Mouse (Mus musculus) forebrain, embryonic 12.5 days (tissue): ENCODE results near the gene Hist1h2ah. TPM values are rescaled to one million over a fixed set of nuclear protein-coding genes. Genes with fewer than 3 reads are reported as not detected.
A peak's percentile ranks its signal among the peaks of the same experiment; 100 is the strongest.

ENCODE experiments used
- ATAC-seq: fragments of 200-750 bp; cut with Nextera tagmentation; 2 replicates; pipeline ENCODE4 v1.8.0; 2017; ENCODE audit warnings: moderate TSS enrichment; ENCODE audit not compliant: low FRiP score
- H3K27ac ChIP-seq: fragments of 300-500 bp; sonication (generic); 2 replicates; pipeline ENCODE4 v1.5.1; 2016; ENCODE audit warnings: mild to moderate bottlenecking
- H3K27me3 ChIP-seq: fragments of 300-500 bp; sonication (generic); 2 replicates; pipeline ENCODE4 v1.6.1; 2016; ENCODE audit warnings: mild to moderate bottlenecking
- H3K36me3 ChIP-seq: fragments of 300-500 bp; sonication (generic); replicated peaks from 2 replicates; pipeline ENCODE4 v1.6.1; 2016; ENCODE audit warnings: mild to moderate bottlenecking
- H3K4me1 ChIP-seq: fragments of 300-500 bp; sonication (generic); 2 replicates; pipeline ENCODE4 v1.6.1; 2016
- H3K4me2 ChIP-seq: fragments of 300-500 bp; sonication (generic); 2 replicates; pipeline ENCODE4 v1.6.1; 2016; ENCODE audit warnings: mild to moderate bottlenecking, moderate library complexity
- H3K4me3 ChIP-seq: fragments of 300-500 bp; sonication (generic); replicated peaks from 2 replicates; pipeline ENCODE4 v1.5.1; 2016; ENCODE audit warnings: mild to moderate bottlenecking
- H3K9ac ChIP-seq: fragments of 300-500 bp; sonication (generic); 2 replicates; pipeline ENCODE4 v1.6.1; 2016; ENCODE audit warnings: mild to moderate bottlenecking
- H3K9me3 ChIP-seq: fragments of 300-500 bp; sonication (generic); 2 replicates; pipeline ENCODE4 v1.6.1; 2016
- WGBS: fragments of 180-500 bp; shearing (Covaris S2); methylation state at CpG from one replicate; pipeline ENCODE4 v1.1.7; 2016; 5-methylcytosine and 5-hydroxymethylcytosine counted together
- polyA plus RNA-seq: library from polyadenylated mRNA; unstranded; fragments of >200 nt; fragmentation: Nextera tagmentation; extraction: Ambion mirVana; gene quantifications from 2 replicates; pipeline ENCODE4 v1.2.1, GENCODE M21; 2016

Gene Hist1h2ah
- polyA plus RNA-seq, 1 experiment from 2014 or later = 22.0 TPM

DNA sequence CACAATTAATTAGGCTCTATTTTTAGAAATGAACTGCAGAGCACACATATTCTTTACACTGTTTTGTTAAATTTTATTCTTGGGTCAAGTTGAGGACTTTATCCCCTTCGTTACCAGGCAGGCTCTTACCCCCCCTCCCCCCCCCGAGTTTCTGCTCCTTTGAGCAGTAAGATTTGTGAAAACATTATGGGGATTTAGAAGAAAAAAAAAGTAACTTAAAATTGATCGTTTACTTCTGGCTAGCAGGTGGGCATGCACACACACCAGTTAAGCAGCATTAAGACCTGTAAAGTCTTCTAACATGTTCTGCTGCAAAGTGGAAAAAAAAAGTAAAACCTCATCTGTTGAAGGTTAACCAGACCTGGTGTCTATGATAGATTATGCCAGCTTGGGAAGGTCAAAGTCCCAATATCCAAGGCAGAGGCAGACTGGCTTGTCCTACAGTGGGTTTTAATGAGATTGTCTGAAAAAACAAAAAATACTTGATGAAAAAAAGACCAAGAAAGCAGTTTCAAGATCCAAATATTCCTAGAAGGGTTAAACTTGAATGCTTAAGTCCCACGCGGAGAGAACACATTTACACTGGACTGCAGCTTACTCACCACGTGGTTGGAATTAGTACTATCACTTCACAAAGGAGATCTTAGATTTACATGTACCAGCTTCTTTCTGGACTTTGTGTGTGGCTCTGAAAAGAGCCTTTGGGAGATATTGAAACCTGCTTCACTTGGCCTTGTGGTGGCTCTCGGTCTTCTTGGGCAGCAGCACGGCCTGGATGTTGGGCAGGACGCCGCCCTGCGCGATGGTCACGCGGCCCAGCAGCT is 713 bp downstream of the Hist1h2ah start:
- peak overlapping the region; percentile 92 for H3K27ac ChIP-seq
- peak overlapping the region; percentile 67 for H3K4me2 ChIP-seq
- H3K27me3 ChIP-seq = no peaks in the 10 kb centered on the region
- peaks cover 24% of the 10 kb centered on the region for H3K4me1 ChIP-seq
- no peaks in the 10 kb centered on the region for H3K9me3 ChIP-seq
- no peaks in the 10 kb centered on the region for H3K36me3 ChIP-seq
- WGBS = under 1% methylated on average over 14 of the region's 14 CpGs
- peak overlapping the region; percentile 43 for H3K4me3 ChIP-seq
- peak overlapping the region; percentile 68 for H3K9ac ChIP-seq
- ATAC-seq = no peak; the same call in none of the 2 replicates

DNA sequence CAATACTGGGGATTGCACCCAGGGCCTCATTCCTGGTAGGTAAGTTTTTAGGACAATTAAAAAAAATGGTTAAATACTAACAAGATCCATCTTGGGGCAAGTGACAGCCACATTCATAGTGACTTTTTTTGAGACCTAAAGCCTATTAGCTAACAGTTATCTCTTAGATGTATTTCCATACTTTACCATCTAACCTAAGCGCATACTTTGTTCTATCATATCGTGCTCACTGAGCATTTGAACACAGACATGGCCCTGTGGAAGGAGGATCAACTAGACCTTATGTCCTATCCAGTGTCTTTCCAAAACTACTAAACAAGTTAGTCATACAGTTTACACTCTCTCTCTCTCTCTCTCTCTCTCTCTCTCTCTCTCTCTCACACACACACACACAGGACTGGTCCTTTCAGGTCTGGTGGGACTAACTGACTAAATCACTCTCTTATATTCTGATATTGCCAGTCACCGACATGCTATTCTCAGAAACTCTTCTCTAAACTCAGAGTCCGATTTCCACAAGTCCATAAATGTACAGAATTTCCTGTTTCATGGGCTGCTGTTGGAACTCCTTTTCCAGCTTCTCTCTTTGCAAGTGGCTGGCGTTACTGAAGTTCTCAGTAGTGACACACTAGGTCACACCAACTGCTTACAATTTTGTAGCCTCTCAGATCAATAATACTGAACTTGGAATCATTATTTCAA is 1.5 kb downstream of the Hist1h2ah start:
- ATAC-seq = no peak
- Histone ChIP-seq H3K4me3 (peak overlapping the region; percentile 43), H3K27me3 (no peaks in the 10 kb centered on the region), H3K9me3 (no peaks in the 10 kb centered on the region), H3K9ac (peak overlapping the region; percentile 68), H3K4me1 (peaks cover 24% of the 10 kb centered on the region), H3K4me2 (peak overlapping the region; percentile 67), H3K27ac (peak overlapping the region; percentile 92), H3K36me3 (no peaks in the 10 kb centered on the region)
- WGBS = 55% methylated on average over 5 of the region's 5 CpGs

DNA sequence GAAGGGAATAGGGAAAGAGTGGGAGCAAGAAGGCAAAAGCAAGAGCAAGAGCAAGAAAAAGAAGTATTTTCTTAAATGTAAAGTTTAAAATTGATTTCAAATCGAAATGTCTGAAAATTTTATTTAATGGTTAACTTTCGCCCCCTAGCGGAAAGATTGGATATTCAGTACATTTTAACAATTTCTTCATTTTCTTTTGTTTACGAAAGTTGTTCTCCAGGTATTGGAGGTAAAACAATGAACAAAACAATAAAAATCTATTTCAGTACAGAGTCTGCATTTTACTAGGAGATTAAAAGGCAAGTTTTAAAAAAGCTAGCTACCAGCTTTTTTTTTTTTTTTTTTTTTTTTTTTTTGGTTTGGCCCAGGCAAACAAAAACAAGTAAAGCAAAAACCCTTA is 4.9 kb downstream of the Hist1h2ah start:
- H3K36me3 ChIP-seq = no peaks in the 10 kb centered on the region
- H3K4me2 ChIP-seq = no peak overlapping the region
- H3K27ac ChIP-seq = no peak overlapping the region
- ATAC-seq = no peak
- H3K9ac ChIP-seq = no peak overlapping the region
- H3K27me3 ChIP-seq = no peaks in the 10 kb centered on the region
- no peaks in the 10 kb centered on the region for H3K9me3 ChIP-seq
- peaks cover 21% of the 10 kb centered on the region for H3K4me1 ChIP-seq
- H3K4me3 ChIP-seq = no peak overlapping the region
- WGBS = 15% methylated on average over 4 of the region's 4 CpGs

DNA sequence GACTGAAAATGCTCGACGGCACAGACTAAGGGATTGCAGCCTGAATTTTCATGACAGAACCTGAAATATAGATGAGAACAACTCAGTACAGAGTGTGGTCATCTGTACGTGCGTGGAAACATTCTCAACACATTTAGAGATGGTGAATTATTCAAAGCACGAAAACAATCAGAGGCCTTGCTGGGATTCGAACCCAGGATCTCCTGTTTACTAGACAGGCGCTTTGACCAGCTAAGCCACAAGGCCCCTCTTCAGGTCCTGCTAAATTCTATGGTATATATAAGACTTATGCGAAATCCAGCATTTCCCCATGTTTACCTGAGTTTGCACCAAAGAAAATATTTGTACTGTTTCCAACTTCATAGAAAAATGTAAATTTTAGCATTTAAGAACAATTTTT is 5.4 kb downstream of the Hist1h2ah start:
- no peak overlapping the region for H3K4me3 ChIP-seq
- H3K4me2 ChIP-seq = 0 out of 2 replicates have a peak overlapping the region, but pooled peaks have one; percentile 53
- no peaks in the 10 kb centered on the region for H3K9me3 ChIP-seq
- no peak overlapping the region for H3K27ac ChIP-seq
- peaks cover 20% of the 10 kb centered on the region for H3K4me1 ChIP-seq
- no peaks in the 10 kb centered on the region for H3K36me3 ChIP-seq
- 24% methylated on average over 8 of the region's 8 CpGs for WGBS
- H3K9ac ChIP-seq = no peak overlapping the region
- no peaks in the 10 kb centered on the region for H3K27me3 ChIP-seq
- ATAC-seq = no peak

DNA sequence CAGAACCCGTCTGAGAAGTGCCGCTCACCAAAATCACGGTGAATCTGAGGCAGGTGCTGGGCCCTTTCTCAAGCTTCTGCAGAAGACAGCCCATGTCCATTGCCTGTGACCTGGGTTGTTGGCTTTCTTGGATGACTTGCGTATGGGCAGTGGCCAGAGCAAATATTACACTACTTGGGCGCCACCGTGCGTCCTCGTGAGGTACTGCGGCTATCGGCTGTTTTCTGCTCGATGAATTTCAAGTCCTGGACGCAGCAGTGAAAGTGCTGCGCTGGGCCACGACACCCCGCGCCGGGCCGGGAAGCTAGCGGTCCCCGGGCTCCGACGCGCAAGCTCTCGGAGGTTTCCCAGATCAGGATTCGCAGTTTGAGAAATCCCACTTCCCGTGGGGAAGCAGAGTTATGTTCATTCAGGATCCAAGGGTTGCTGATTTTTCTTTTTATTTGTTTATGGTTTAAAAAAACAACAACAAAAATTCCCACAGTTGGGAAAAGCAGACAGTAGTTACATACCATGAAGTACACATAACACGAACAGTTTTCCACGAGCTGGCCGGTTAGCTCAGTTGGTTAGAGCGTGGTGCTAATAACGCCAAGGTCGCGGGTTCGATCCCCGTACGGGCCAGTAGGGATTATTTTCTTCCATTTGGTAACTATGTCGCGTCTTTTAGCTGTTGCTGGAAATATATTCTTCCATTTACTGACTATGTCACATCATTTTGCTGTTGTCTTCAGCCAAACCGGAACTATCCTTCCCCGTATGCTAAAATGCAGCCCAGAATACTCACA is 6.5 kb downstream of the Hist1h2ah start:
- WGBS = under 1% methylated on average over 40 of the region's 40 CpGs
- H3K9ac ChIP-seq = peak overlapping the region; percentile 68
- peak; percentile 67 for ATAC-seq
- peak overlapping the region; percentile 50 for H3K4me3 ChIP-seq
- H3K4me1 ChIP-seq = peaks cover 12% of the 10 kb centered on the region
- H3K27me3 ChIP-seq = no peaks in the 10 kb centered on the region
- H3K4me2 ChIP-seq = peak overlapping the region; percentile 53
- peak overlapping the region; percentile 83 for H3K27ac ChIP-seq
- H3K9me3 ChIP-seq = no peaks in the 10 kb centered on the region
- H3K36me3 ChIP-seq = no peaks in the 10 kb centered on the region

DNA sequence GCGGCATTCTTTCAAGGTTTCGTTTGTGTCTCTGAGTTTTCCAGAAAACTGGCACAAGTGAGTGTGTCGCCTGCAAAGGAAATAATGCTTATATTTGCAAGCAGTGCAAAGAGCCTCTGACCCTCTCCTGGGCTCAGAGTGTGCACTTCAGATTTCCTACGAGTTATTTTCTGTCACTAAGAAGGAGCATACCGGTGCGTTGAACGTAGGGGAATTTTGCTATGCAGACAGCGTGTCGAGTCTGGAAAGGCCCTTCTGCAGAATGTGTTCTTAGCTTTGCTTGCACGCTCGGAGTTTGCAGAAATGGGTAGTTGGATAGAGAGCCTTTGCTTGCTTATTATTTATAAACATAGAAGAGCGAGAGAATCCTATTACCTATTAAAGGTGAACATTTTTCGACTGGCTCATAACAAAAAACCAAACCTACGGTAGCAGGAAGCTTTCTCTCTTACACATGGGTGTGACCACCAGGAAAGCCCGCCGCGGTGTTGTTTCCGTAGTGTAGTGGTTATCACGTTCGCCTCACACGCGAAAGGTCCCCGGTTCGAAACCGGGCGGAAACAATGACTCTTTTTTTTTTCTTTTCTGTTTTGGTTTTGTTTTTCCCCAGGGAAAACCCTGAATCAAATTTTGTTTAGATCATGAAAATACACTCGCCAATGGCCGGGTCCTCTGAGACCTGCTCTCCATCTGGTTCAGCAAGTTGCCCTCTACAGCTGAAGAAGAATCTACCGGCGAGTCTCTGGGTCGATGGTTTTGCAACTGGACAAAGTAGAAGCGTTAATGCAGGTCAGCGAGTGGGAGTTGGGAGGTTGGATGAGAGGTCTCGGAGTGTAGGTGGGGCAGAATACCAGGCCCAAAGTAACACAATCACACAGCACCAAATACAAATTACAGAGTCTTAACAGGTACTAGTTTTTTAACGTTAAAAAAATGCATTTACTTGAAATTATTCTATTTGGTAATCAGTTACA is 9.0 kb downstream of the Hist1h2ah start:
- H3K4me2 ChIP-seq = peak overlapping the region; percentile 59
- no peaks in the 10 kb centered on the region for H3K27me3 ChIP-seq
- peak overlapping the region; percentile 47 for H3K4me3 ChIP-seq
- peak overlapping the region; percentile 50; the same call in 1 of the 2 replicates for H3K27ac ChIP-seq
- WGBS = under 1% methylated on average over 35 of the region's 35 CpGs
- H3K36me3 ChIP-seq = no peaks in the 10 kb centered on the region
- H3K4me1 ChIP-seq = peaks cover 9% of the 10 kb centered on the region; the same call in 1 of the 2 replicates
- peak overlapping the region; percentile 56 for H3K9ac ChIP-seq
- ATAC-seq = peak; percentile 53
- no peaks in the 10 kb centered on the region for H3K9me3 ChIP-seq

DNA sequence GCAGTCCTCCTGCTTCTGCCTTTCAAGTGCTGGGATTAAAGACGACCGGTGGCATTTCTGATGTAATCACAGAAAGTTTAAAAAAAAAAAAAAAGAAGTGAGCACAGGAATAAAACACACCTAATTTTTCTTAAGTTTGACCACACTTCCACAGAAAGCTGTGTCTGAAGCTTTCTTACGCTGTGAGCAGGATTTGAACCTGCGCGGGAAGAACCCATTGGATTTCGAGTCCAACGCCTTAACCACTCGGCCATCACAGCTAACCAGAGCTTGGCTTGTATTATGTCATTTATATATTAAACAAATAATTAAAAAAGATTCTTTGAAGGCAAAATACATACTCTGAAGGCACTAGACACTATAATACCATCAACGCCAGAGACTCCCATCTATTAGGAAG is 13.1 kb downstream of the Hist1h2ah start:
- H3K27ac ChIP-seq = no peak overlapping the region
- H3K4me3 ChIP-seq = peak overlapping the region; percentile 48
- no peaks in the 10 kb centered on the region for H3K36me3 ChIP-seq
- H3K9ac ChIP-seq = peak overlapping the region; percentile 49
- H3K9me3 ChIP-seq = no peaks in the 10 kb centered on the region
- peaks cover 9% of the 10 kb centered on the region for H3K4me1 ChIP-seq
- WGBS = under 1% methylated on average over 9 of the region's 9 CpGs
- peak overlapping the region; percentile 66 for H3K4me2 ChIP-seq
- ATAC-seq = peak; percentile 71
- peaks cover 22% of the 10 kb centered on the region for H3K27me3 ChIP-seq

DNA sequence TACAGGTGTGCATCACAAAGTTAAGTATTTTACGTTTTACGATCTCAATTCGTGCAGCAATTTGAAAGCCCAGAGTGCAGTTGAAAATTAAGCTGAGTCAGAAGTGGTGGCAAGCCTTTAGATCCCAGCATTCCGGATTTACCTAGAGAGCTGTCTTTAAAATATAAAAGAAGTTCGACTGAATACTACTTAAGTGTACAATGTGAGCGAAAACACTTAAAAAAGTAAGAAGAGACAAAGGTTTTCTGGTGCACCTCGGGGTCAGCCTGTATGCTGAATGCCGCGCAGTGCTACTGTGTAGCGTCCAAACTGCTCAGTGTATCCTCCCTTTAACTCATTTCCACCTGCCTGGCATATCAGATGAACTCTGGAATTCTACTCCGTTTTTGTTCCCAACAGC is 13.8 kb downstream of the Hist1h2ah start:
- Histone ChIP-seq H3K36me3 (no peaks in the 10 kb centered on the region), H3K4me1 (peaks cover 9% of the 10 kb centered on the region), H3K4me2 (peak overlapping the region; percentile 66), H3K9ac (peak overlapping the region; percentile 49), H3K9me3 (no peaks in the 10 kb centered on the region), H3K27ac (no peak overlapping the region), H3K4me3 (peak overlapping the region; percentile 48), H3K27me3 (peaks cover 22% of the 10 kb centered on the region)
- under 1% methylated on average over 11 of the region's 11 CpGs for WGBS
- no peak for ATAC-seq

DNA sequence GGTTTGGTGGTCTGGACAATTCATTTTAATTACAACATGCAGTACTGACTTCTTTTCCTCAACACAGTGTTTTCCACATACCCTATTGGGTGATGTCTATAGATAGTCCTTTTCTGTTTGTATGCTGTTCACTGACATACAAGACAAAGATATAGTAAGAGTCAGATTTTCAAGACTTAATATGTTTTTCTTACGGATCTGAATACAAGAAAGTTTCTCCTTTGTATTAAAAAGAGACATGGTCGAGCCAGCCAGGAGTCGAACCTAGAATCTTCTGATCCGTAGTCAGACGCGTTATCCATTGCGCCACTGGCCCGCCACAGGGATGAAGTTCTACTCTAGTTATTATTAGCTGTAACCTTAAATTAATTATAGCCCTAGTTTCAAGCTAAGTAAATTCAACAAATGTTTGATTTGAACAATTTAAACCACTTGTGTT is 14.4 kb downstream of the Hist1h2ah start:
- Histone ChIP-seq H3K4me2 (peak overlapping the region; percentile 66), H3K27me3 (peaks cover 27% of the 10 kb centered on the region), H3K9me3 (no peaks in the 10 kb centered on the region), H3K4me1 (peaks cover 6% of the 10 kb centered on the region), H3K4me3 (peak overlapping the region; percentile 48), H3K27ac (no peak overlapping the region), H3K9ac (peak overlapping the region; percentile 5; the same call in 1 of the 2 replicates), H3K36me3 (no peaks in the 10 kb centered on the region)
- ATAC-seq = peak; percentile 59
- under 1% methylated on average over 8 of the region's 8 CpGs for WGBS

DNA sequence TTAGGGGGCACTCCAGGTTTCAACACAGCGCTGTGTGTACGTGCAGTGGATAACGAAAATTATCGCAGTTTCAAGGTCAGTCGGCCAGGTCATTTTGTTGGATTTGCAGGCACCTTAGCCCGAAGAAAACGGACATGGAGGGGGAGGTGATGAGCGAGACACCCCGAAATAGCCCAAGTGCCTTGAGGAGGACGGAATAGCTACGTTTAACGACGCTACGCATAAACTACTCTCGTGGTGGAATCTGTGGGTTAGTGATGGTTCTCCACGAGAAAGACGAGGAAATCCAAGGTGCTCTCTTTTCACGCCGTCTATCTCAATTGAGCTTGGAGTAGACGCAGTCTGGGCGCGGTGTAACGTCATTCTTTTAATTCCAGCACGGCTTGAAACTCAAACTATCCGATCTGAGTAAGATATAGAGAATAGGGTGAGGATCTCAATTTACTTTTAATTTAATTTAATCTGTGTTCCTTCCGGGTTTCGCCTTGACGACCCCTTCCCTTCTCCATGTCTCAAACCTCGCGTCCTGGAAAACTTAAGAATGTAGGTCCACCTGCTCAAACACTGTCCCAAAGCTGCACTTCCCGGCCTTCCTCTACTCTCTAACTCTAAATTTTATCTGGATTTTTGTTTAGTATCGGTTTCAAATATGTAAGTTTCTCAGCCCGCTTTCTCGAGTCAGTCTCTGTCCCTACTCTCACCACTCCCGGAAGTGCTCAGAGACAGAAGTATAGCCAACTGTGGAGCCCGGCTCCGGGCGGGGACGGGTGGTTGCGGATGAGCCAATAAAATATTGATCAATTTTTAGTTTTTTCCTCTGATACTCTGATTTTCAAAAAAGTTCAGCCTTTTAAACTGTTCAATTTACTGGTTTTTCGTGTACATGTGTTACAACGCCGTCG is 15.2 kb downstream of the Hist1h2ah start:
- under 1% methylated on average over 44 of the region's 44 CpGs for WGBS
- Histone ChIP-seq H3K27me3 (peaks cover 34% of the 10 kb centered on the region), H3K27ac (no peak overlapping the region), H3K4me1 (peaks cover 3% of the 10 kb centered on the region; the same call in 1 of the 2 replicates), H3K4me2 (peak overlapping the region; percentile 66), H3K9me3 (no peaks in the 10 kb centered on the region), H3K4me3 (peak overlapping the region; percentile 48), H3K9ac (peak overlapping the region; percentile 5; the same call in 1 of the 2 replicates), H3K36me3 (no peaks in the 10 kb centered on the region)
- no peak for ATAC-seq
